Mouse (Mus musculus): Measurements from ENCODE around the gene Olfr129.

- TF ChIP-seq CTCF (IDR thresholded peaks at IDR 0.05) (no peak), POLR2A (IDR thresholded peaks at IDR 0.05; ENCODE audit: insufficient read depth, low read depth, low read length) (no peak)
Measured at GRCm38 (mm10) chr17:38088593-38088992, 28.7 kb upstream of the Olfr129 start, which contains the start of gene Olfr131.
